Mouse (Mus musculus) lung, adult 2 months (tissue): ENCODE data around the gene Eif3f.

ENCODE experiments used
- CTCF ChIP-seq: fragments of 200-500 bp; IDR thresholded peaks from 2 replicates; pipeline ENCODE4 v1.5.1; 2011; ENCODE audit warnings: mild to moderate bottlenecking, low read length, control low read depth; ENCODE audit not compliant: insufficient read depth
- POLR2A ChIP-seq: fragments of 200-500 bp; IDR thresholded peaks from 2 replicates; pipeline ENCODE4 v1.6.1; 2011; ENCODE audit warnings: low read depth, mild to moderate bottlenecking, control low read depth, low read length, borderline replicate concordance; ENCODE audit errors: extremely low read depth

DNA sequence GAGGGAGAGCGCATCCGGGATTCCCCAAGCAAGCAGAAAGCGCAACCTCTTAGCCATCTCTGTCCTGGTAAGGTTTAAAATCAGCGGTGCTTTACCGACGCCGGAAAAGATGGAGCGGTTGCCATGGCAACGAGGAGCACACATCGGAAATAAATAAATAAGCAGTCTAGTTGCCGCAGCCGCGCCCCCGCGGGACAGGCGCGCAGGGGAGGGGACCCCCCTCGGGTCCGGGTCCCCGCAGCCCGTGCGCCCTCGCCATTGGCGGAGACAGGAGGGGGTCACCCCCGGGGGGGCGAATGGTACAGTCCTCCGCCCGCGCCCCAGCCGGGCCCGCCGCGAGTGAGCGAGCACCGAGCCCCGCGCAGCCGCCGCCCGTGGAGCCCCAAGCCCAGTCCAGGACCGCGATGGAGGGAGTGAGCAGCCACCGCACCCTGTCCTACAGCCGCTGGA lies 16.1 kb downstream of the Eif3f start, which contains the start of gene Tub:
- TF ChIP-seq CTCF, result no peak
- no peak for TF ChIP-seq POLR2A
